Mouse (Mus musculus): ENCODE data around the gene Oas1g.
A peak's percentile ranks its signal among the peaks of the same experiment; 100 is the strongest.
"Not testable (repeated sequence)": the region's sequence is repeated elsewhere in the genome, so short reads cannot be mapped to it uniquely, and the experiment has no call there.

Oas1g gene

GRCm38 (mm10) chr5:120887413-120887812, at the start of gene Oas1g:
Gene Oas1g, minus strand, starts transcription at chr5:120887613.
- not testable (repeated sequence) for DNase-seq (ENCODE audit: low spot score)

- no peak for DNase-seq (ENCODE audit: low spot score)
These were observed 46.6 kb upstream of the Oas1g start for GRCm38 (mm10) chr5:120933966-120934365.

- peak; percentile 34 for DNase-seq (ENCODE audit: low spot score)
These were observed 39.6 kb upstream of the Oas1g start for GRCm38 (mm10) chr5:120927036-120927435.

GRCm38 (mm10) chr5:120926311-120926710, 38.9 kb upstream of the Oas1g start:
- DNase-seq (ENCODE audit: low spot score): not testable (repeated sequence)

- not testable (repeated sequence) for DNase-seq (ENCODE audit: low spot score)
These were observed 37.1 kb upstream of the Oas1g start for GRCm38 (mm10) chr5:120924520-120924919.

- no peak for DNase-seq (ENCODE audit: low spot score)
These were observed 36.6 kb upstream of the Oas1g start for GRCm38 (mm10) chr5:120923969-120924368.

- no peak for DNase-seq (ENCODE audit: low spot score)
These were observed 32.9 kb upstream of the Oas1g start for GRCm38 (mm10) chr5:120920296-120920695.

- DNase-seq (ENCODE audit: low spot score): not testable (repeated sequence)
These were observed 31.9 kb upstream of the Oas1g start for GRCm38 (mm10) chr5:120919156-120919935.

GRCm38 (mm10) chr5:120914204-120914603, 26.8 kb upstream of the Oas1g start, which contains the start of gene Oas1d:
Gene Oas1d, plus strand, starts transcription at chr5:120914536.
- not testable (repeated sequence) for DNase-seq (ENCODE audit: low spot score)

GRCm38 (mm10) chr5:120908196-120908920, 20.9 kb upstream of the Oas1g start:
- DNase-seq (ENCODE audit: low spot score): no peak

- peak; percentile 42 for DNase-seq (ENCODE audit: low spot score)
These were observed 19.6 kb upstream of the Oas1g start, which contains the start of gene Oas1a for GRCm38 (mm10) chr5:120906791-120907733. Gene Oas1a, minus strand, starts transcription at chr5:120907521.

GRCm38 (mm10) chr5:120902056-120902455, 14.6 kb upstream of the Oas1g start:
- DNase-seq (ENCODE audit: low spot score): no peak

- DNase-seq (ENCODE audit: low spot score): no peak
These were observed 13.3 kb upstream of the Oas1g start for GRCm38 (mm10) chr5:120900666-120901065.

- no peak for DNase-seq (ENCODE audit: low spot score)
These were observed 11.3 kb upstream of the Oas1g start for GRCm38 (mm10) chr5:120898726-120899125.

GRCm38 (mm10) chr5:120898307-120898706, 10.9 kb upstream of the Oas1g start:
- no peak for DNase-seq (ENCODE audit: low spot score)

GRCm38 (mm10) chr5:120895231-120895900, 8.0 kb upstream of the Oas1g start:
- no peak for DNase-seq (ENCODE audit: low spot score)

- DNase-seq (ENCODE audit: low spot score): not testable (repeated sequence)
These were observed 7.3 kb upstream of the Oas1g start for GRCm38 (mm10) chr5:120894692-120895091.

- DNase-seq (ENCODE audit: low spot score): not testable (repeated sequence)
These were observed 6.5 kb upstream of the Oas1g start for GRCm38 (mm10) chr5:120893866-120894265.

- peak; percentile 12 for DNase-seq (ENCODE audit: low spot score)
These were observed 4.8 kb upstream of the Oas1g start for GRCm38 (mm10) chr5:120892243-120892660.

- DNase-seq (ENCODE audit: low spot score): not testable (repeated sequence)
These were observed 4.3 kb upstream of the Oas1g start for GRCm38 (mm10) chr5:120891566-120892242.

- no peak for DNase-seq (ENCODE audit: low spot score)
These were observed 3.6 kb upstream of the Oas1g start for GRCm38 (mm10) chr5:120890991-120891390.

Measured in embryo, embryonic 10 days (tissue).